Mouse (Mus musculus) retina, postnatal 1 day (tissue): Measurements from ENCODE around the gene Spag5.

Experiments
- DNase-seq: peaks from one replicate; pipeline ENCODE4 v3.0.0-alpha.2; 2012

The Spag5 gene

DNA sequence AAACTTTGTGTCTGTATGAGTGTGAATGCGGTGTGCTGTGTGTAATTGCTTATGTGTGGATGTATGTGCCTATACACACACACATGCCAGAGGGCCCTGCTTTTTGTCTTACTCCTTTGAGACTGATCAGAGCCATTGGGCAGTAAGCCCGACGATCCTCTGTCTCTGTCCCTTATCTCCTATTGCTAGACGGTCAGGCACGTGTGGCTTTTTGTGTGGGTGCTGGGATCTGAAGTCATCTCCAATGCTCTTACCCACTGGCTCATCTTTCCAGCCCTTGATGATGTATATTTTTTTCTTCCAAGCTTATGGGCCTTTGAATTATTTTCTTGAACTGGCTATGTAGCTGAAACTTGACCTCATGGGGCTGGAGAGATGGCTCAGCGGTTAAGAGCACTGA, 53.6 kb downstream of the Spag5 start:
- DNase-seq: no peak

DNA sequence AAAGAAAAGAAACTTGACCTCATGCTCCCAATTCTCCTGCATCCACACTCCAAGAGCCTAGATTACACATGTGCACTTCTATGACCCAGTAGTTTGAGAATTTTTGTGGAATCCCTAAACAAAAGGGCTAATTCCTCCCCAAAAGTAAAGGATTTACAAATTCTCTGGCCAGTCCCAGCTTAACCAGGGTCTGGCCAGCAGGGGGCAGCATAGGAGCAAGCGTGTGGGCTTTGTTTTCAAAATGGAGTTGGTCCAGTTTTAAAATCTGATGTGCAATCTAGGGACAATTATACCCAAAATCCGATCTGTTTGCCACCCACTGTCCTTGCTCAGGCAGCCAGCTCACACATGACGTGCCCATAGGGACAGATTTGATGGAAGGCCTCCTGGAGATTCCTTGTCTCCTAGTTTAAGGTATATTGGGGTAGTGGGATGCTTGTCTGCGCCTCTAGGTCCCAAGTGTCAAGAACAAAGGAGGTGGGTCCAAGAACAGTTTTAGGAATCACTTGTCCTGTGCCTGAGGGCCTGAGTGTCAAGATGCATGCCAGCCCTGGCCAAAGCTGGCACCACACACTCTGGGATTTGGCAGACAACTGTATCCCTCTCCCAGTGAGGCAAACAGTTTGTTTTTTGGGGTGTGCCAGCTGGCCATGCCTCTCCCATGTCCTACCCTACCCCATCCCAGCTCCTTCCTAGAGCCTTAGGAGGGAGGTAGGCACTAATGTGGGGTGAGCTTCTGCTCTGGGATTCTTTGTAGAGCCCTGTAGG, 54.3 kb downstream of the Spag5 start:
- DNase-seq: peak; percentile 67

DNA sequence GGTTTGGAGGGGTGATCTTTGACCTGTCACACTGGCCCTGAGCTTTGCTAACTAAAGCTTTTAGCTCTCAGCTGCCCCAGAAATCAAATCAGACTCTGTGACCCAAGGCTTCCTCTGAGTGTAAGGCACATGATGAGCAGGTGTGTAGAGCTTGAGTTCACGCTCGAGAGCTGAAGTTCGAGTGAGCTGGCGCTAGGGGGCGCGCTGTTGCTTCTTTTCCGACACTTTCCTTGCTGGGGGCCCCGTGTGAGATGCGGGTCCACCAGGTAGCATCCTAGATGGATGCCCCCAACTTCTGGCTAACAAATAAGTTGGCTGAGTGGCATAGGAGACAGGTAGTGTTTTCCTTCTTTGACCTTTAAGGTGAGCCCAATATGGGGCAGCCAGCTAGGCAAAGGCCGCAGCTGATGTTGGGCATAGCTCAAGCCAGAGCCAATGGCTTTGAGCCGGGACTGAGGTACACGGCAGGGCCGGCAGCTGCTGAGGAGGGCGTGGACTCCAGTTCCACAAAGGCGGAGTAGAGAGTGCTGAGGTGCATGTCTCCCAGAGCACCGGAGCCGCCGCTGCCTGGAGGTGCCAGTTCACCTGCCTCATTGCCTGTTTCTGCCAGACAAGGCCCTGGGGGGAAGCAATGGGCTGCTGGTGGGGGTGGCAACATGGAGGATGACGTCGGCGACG, 57.1 kb downstream of the Spag5 start:
- peak; percentile 65 for DNase-seq

DNA sequence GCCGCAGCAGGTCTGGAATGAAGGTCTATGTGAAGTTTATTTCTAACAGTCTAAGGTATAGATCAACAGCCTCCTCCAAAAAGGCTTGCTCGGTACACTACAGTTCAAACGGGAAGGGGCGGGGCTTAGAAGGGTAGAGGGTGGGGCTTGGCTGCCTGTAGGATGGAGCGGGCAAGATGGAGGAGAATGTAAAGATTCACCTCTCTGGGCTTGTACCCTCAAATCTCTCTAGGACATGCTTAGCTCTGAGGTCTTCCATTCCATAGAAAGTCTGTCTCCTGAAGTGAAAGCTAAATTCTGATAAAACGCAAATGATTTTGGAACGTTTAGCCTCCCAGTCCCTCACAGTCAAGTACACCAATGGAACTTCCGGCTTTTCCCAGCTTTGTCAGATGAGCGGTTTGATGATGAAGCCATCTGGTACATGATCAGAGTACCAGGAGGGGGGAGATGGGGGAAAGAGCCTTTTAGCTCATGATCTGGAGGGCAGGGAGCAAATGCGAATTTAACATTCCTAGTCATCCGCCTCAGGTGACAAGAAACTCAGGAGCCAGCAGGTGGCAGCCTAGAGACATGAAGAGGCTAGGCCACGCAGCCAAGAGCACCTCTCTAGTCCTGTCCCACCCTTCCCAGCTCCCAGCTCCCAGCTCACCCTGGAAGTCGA, 58.9 kb downstream of the Spag5 start:
- DNase-seq: peak; percentile 85

DNA sequence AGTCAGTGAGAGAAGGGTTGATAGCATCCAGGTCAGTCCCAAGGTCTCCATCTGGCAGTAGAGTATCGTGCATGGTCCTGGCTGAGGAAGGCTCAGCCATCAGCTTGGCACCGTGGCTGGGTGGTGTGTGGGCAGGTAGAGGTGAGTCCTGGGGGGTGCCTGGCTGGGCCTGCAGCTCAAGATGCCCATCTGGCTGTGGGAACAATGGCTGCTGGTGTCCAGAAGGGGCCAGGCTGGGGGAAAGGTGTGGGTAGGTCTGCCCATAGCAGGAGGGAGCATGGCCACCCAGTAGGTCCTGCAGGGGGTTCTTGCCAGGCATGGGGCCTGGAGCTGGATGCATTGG, 59.4 kb downstream of the Spag5 start:
- no peak for DNase-seq

DNA sequence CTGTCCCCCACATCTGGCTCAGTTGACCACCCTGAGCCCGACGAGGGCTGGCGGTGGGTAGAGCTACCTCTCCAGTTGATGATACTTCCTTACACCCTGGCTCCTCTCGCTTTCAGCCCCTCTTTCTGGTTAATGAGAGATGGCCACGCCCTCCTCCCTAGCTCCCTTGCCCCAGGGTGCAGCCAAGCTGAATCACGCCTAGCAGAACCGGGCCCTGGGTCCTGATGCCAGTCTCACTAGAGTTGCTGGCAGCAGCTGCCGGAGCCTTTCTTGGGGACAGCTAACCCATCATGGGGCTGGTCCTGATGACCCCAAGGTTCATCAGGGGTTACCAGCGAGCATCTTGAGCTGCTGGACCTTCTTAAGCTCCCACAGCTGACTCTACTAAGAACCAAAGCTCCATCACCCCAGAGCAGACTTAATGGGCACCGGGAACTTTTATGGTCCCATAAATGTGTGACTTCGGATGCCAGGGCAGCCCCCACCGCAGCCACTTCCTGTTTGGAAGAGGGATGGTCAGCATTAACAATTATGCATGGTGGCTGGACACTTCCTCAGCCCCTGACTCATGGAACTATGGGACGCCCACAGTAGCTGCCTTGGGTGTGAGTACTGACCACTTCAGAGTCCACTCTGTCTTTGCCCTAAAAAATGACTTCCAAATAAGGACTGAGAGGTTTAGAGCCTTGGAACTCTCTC, 62.1 kb downstream of the Spag5 start:
- DNase-seq: no peak

DNA sequence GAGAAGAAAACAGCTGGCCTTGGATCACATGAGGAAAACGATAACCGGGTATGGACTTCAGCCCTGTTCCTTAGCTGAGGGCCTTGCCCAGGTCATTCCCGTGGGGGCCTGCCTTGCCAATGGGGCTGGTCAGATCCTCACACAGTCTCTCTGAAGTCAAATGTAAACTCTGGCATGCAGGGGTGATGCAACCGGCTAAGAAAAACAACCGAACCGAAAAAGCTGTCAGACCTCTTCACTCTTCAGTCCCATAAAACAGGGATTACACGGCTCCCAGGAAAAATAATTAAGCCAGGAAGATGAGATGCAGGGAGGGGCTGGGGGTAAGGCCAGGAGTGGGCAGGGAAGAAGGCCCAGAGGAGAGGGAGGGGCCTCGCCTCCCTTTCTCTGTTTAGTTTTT, 62.8 kb downstream of the Spag5 start:
- no peak for DNase-seq

DNA sequence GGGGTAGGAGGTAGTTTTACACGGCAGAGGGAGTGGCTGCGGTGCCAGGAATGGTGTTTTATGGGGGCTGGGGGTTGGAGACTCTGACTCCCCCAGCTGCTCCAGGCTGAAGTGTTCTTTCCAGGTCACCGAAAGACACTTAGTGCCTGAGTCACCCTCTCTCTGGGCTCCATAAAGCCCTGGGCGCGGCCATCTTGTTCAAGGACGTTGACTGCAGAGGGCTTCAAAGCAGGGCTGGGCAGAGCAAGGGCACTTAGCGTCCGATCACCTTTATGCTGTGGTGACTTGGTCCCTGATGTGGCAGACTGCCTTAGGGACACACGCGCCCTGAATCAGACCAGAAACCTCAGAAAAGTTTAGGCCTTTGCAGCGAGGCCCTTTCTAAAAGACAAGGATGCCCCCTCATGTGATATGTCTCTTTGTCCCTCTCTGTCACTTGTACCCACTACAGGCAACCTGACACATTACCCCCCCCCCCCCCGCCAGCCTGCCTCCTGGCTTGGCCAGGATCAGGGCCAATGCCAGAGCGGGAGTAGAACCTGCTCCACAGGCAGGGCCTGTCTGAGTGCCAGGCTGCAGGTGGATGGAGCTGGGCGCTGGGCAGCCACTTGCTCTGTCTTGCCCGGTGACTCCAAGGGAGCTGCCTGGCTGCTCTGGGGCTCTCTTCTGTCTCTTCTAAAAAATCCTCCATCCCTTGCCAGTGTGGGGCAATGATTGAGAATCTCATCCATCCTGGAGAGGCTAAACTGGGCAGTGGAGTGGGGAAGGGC, 66.3 kb downstream of the Spag5 start:
- DNase-seq: no peak

DNA sequence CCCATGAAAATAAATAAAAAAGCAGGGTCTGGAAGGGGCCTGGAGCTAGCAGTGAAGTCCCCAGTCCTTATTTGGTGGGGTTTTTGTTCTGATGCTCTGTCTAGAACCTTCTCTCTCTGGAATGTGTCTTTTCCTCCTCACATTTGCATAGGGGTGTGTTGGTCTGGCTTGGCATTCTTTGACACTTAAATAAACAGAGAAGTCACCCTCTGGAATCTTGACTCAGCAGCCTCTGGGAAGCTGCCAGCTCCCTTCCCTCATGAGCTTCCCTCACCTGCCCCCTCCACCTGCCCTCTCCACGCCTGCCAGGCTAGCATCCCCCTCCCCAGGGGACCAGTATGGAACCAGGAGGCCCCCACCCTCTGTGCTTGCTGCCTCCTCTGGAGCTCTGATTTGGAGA, 69.1 kb downstream of the Spag5 start:
- no peak for DNase-seq

DNA sequence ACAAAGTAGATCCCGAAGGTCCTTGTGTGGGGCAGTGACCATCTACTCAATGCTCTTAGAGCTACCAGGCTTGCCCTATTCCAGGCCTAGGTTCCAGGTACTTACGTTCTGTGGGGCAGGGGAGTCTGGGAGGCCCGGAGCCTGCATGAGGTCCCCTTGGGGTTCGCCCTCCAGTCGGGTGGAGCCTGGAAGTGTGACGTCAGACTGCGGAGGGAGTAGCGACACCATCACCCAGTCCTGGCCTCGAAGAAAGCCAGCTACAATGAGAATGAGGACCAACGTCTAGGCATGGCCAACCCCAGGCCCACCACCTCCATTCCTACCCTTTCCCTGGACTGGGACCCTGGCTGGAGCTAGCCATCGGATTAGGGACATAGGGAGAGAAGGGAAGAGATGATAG, 70.4 kb downstream of the Spag5 start:
- no peak for DNase-seq
